Mouse (Mus musculus): ENCODE data around the gene Nhsl2.
A peak's percentile ranks its signal among the peaks of the same experiment; 100 is the strongest.

Nhsl2 gene

DNA sequence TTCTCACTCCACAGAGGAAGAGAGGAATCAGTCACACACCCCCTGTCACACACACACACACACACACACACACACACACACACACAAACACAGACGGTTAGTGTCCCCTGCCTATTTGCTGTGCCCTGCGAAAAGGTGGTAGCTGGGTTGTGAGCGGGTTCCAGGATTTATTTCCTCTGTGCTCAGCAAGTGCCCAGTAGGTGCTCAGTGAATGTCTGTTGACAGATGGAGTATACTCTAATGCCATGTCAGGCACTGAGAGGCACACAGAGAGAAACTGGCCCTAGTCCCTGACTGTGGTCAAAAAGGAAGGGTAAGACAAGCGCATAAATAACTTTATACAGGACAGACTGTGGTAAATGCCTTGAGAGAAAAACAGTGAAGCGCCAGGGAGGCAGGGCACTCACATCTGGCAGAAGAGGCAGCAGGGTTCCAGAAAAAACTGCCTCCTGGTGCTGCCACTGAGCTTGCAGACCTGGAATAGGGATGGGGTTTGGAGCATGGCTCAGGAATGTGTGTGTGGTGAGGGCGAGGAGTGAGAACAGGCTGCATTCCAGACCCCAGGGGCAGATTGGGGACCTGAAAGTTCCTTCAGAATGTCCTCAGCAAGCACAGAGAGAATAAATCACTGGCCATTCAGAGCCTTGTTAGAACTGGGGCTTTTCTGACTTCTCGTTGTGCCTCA lies 52.8 kb downstream of the Nhsl2 start:
- no peak for DNase-seq (ENCODE audit: inconsistent age in 2 of 2, low spot score in 1 of 2)

GRCm38 (mm10) chrX:101902597-101902996 lies 53.4 kb downstream of the Nhsl2 start:
- no peak for DNase-seq (ENCODE audit: inconsistent age in 2 of 2, low spot score in 1 of 2)

DNA sequence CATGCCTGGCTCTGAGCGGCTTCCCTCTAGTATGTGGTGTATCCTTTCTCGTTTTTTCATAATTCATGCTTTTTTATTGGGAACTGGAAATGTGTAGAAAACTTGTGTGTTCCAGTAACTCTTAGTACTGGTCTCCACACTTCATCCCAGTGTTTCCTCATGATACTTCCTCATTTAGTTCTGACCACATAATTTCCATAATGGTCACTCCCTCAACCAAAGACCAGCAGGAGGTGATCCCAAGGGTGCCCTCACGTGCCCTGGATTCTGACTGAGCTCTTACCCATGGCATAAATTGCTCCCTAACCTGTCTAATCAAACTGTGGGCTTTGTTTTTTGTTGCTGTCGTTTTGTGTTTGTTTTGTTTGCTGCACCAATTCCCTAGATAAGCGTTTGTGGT lies 58.1 kb downstream of the Nhsl2 start:
- DNase-seq (ENCODE audit: inconsistent age in 2 of 2, low spot score in 1 of 2), result no peak

- no peak for DNase-seq (ENCODE audit: inconsistent age in 2 of 2, low spot score in 1 of 2)
These were observed 79.9 kb downstream of the Nhsl2 start for GRCm38 (mm10) chrX:101929131-101929530.

GRCm38 (mm10) chrX:101930301-101930700 lies 81.1 kb downstream of the Nhsl2 start:
- DNase-seq (ENCODE audit: inconsistent age in 2 of 2, low spot score in 1 of 2), result no peak

DNA sequence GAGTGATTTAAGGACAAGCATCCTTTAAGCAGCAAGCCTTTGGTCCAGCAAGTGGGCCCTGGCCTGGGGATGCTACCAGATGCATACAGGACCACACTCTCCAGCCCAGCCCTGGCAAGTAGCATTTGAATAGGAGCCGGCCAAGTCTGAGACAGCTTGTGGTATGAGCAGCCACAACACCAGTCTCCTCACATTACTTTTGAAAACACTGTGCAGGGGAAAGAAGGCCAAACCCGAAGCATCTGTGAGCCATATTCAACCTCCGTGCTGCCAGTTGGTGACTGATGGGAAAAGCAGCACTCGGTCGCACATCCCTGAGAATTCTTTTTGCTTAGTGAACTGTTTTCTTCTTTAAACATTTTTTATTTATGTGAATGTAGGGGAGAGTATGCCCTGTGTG lies 81.8 kb downstream of the Nhsl2 start:
- no peak for DNase-seq (ENCODE audit: inconsistent age in 2 of 2, low spot score in 1 of 2)

GRCm38 (mm10) chrX:101932244-101932643 lies 83.1 kb downstream of the Nhsl2 start:
- no peak for DNase-seq (ENCODE audit: inconsistent age in 2 of 2, low spot score in 1 of 2)

DNA sequence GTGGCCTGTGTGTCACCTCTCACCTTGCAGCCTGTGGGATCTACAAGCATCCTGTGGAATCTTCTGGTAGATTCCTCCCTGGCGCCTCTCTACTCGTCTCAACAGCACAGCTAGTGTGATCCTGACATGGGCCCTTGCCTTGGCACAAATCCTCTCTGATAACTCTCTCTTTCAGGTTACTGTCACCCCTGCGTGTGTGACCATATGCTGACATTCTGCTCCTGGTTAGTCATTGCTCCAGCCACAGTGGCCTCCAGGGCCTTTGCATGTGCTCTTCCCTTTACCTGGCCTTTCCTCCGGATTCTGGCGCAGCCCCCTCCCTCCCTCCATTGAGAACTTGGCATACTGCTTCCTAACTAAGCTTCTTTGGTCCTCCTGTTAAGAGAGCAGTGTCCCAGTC lies 84.2 kb downstream of the Nhsl2 start:
- DNase-seq (ENCODE audit: inconsistent age in 2 of 2, low spot score in 1 of 2), result no peak

GRCm38 (mm10) chrX:101935291-101935840 lies 86.2 kb downstream of the Nhsl2 start:
- DNase-seq (ENCODE audit: inconsistent age in 2 of 2, low spot score in 1 of 2), result no peak

- no peak for DNase-seq (ENCODE audit: inconsistent age in 2 of 2, low spot score in 1 of 2)
These were observed 90.3 kb downstream of the Nhsl2 start for GRCm38 (mm10) chrX:101939486-101939885.

DNA sequence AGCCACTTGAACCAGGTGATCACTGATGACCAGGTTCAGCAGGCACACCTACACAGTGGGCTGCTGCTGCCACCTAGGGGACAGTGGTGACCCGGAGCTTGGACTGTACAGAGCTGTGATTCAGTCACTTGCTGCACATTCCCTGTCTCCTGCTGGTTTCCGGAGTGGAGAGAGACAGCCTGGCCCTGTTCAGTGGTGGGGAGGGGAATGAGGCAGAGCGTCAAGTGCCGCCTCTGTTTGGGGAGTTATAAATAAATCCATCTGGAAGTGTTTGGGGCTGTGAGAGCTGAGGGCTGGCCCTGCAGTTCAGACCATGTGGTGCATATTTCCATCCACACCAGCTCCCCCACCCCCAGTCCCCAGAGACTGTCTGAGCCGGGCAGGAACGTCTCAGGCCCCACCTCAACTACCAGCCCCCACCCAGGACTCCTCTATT lies 93.3 kb downstream of the Nhsl2 start:
- DNase-seq (ENCODE audit: inconsistent age in 2 of 2, low spot score in 1 of 2), result peak; percentile 57 to 82

GRCm38 (mm10) chrX:101943743-101944142 lies 94.6 kb downstream of the Nhsl2 start:
- DNase-seq (ENCODE audit: inconsistent age in 2 of 2, low spot score in 1 of 2), result no peak

- peak in 1 of 2 experiments; percentile 45 for DNase-seq (ENCODE audit: inconsistent age in 2 of 2, low spot score in 1 of 2)
These were observed 95.7 kb downstream of the Nhsl2 start for GRCm38 (mm10) chrX:101944761-101945330.

DNA sequence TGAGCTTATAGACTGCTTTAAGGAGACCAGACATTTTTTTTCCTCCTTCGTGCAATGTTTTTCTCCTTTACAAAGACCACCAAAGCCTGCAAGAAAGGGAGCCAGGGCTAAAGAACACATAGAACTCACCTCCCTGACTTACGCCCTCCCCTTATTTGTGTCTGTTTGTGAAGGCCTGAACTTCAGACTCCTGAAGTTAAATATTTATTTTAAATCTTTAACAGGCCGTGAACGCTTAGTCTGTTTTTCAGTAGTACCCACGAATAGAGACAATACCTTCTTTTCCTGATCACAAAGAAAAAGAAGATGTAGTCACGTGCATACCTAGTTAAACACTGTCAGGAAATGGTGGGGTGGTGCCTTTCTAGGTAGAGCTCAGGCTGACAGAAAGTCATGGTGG lies 103.3 kb downstream of the Nhsl2 start:
- DNase-seq (ENCODE audit: inconsistent age in 2 of 2, low spot score in 1 of 2), result no peak

GRCm38 (mm10) chrX:101953256-101953655 lies 104.1 kb downstream of the Nhsl2 start:
- DNase-seq (ENCODE audit: inconsistent age in 2 of 2, low spot score in 1 of 2), result peak; percentile 11 to 30

DNA sequence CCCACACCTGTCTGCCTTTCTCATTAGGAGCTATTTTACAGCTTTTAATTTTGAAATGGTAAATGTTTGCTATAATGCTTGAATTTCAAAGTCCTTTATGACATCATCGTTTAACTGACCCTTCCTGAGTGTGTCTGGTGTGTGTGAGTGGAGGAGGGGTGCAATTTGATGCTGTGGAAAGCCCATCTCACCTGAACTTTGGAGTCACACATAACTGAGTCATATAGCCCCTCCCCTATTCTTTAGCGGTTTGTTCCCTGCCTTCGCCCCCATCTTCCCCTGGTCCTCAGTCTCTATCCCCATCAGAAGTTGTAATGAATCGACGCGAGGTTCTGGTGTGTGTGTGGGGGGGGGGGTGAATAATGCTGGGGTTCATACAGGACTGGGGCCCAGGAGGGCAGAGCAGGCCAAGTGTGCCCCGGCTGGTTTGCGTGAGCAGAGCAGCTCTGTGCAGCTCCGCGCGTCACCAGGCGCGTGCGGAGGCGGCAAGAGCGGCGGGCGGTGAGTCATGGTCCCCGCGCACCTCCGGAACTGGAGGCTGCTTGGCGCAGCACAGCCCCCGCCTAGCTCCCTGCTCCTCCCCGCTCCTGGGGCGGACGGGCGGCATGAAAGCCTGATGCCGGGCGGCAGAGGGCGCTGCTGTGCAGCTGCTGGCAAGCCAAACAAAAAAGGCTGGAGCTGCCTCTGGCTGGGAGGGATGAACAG lies 104.8 kb downstream of the Nhsl2 start:
- DNase-seq (ENCODE audit: inconsistent age in 2 of 2, low spot score in 1 of 2), result peak; percentile 95 to 96

- DNase-seq (ENCODE audit: inconsistent age in 2 of 2, low spot score in 1 of 2), result no peak
These were observed 105.3 kb downstream of the Nhsl2 start for GRCm38 (mm10) chrX:101954492-101954851.

DNA sequence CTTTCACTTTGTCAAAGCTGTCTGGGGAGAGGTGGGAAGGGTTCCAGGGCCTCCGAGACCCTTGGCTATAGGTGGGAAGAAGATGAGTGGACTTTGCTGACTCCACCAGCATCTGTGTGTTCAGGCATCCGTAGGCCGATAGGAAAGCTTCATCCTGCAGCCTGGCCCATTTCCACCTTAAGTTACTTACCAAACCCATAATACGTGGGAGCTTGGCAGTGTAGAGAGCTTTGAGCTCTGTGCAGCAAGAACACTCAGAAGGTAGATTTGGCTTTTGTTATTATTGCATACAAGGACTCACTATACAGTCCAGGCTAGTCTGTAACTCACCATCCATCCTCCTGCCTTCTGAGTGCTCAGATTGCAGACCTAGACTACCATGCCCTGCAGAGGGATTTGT lies 112.7 kb downstream of the Nhsl2 start:
- no peak for DNase-seq (ENCODE audit: inconsistent age in 2 of 2, low spot score in 1 of 2)

- DNase-seq (ENCODE audit: inconsistent age in 2 of 2, low spot score in 1 of 2), result peak; percentile 45 to 81
These were observed 114.5 kb downstream of the Nhsl2 start for GRCm38 (mm10) chrX:101963711-101964110.

DNA sequence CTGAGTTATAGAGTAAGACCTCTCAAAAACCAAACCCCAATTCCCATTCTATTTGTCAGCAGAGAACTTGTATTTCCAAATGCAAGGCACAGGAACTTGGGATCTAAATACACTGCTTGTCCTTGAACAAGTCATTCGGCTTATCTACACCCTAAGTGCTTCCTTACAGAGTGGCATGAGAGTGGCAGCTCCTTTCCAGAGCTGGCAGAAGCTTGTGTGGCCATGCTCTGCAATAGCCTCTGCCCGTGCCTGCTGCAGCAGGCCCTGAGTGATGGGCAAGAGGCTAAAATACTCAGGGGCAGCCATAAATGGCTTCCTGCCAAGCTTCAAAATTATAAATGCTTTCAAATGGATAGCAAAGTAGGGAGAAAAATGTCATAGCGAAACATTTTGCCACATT lies 123.8 kb downstream of the Nhsl2 start:
- no peak for DNase-seq (ENCODE audit: inconsistent age in 2 of 2, low spot score in 1 of 2)

GRCm38 (mm10) chrX:101976931-101977330 lies 127.7 kb downstream of the Nhsl2 start:
- DNase-seq (ENCODE audit: inconsistent age in 2 of 2, low spot score in 1 of 2), result no peak

GRCm38 (mm10) chrX:101978861-101979260 lies 129.7 kb downstream of the Nhsl2 start:
- DNase-seq (ENCODE audit: inconsistent age in 2 of 2, low spot score in 1 of 2), result no peak

All from adrenal gland, adult (tissue).